Mouse (Mus musculus) adrenal gland, postnatal 0 days (tissue): ENCODE measurements around the gene Asf1b. TPM values are rescaled to one million over a fixed set of nuclear protein-coding genes. Genes with fewer than 3 reads are reported as not detected.

Source experiments
- microRNA-seq: library from miRNA; unstranded; fragments of <30 nt; microRNA quantifications from one replicate; pipeline ENCODE4, GENCODE M21; 2016; ENCODE audit warnings: borderline replicate concordance; ENCODE audit not compliant: insufficient number of aligned reads
- polyA plus RNA-seq: library from polyadenylated mRNA; unstranded; fragments of >200 nt; fragmentation: Nextera tagmentation; extraction: Ambion mirVana; gene quantifications from 2 replicates; pipeline ENCODE4 v1.2.1, GENCODE M21; 2015

The Asf1b gene
- 17.9 and 18.7 TPM in 2 replicates for polyA plus RNA-seq

DNA sequence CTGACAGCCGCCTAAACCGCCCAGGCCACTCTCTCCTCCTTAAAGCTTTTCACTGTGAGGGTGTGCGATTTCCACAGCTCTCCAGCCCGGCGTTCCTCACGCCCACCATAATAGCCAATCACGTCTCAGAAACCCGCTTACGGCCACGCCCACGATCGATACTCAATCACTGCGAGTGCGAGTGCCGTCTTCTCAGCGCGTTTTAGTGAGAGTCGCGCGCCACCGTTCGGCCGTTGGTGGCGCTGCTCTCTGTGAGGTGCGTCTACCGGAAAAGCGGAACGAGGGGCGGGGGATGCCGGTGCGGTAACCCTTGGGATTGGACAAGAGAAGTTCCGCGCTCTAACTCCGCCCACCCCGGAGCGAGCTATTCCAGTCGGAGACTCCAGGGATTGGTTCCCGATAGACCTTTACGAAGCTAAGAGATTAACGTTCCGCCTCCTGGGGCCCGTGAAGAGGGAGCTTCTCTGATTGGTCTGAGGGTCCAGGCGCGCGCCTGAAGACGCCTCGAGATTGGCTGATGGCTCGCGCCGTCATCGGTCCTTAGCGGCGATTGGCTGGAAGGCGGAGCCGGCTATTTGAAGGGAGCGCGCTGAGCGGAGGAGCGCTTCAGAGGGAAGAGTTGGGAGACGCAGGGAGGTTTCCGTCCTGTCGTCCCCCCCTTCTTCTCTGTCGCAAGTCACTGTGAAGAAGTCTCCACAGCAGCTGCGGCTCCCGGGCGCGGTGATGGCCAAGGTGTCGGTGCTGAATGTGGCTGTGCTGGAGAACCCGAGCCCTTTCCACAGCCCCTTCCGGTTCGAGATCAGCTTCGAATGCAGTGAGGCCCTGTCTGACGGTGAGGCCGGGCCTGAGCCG, at the start of gene Asf1b, which contains the start of gene Gm10644:
Asf1b (plus strand) TSS at position 402 of the 852 bp plus-strand sequence.
Gm10644 (minus strand) TSS at position 100 of the 852 bp plus-strand sequence.

DNA sequence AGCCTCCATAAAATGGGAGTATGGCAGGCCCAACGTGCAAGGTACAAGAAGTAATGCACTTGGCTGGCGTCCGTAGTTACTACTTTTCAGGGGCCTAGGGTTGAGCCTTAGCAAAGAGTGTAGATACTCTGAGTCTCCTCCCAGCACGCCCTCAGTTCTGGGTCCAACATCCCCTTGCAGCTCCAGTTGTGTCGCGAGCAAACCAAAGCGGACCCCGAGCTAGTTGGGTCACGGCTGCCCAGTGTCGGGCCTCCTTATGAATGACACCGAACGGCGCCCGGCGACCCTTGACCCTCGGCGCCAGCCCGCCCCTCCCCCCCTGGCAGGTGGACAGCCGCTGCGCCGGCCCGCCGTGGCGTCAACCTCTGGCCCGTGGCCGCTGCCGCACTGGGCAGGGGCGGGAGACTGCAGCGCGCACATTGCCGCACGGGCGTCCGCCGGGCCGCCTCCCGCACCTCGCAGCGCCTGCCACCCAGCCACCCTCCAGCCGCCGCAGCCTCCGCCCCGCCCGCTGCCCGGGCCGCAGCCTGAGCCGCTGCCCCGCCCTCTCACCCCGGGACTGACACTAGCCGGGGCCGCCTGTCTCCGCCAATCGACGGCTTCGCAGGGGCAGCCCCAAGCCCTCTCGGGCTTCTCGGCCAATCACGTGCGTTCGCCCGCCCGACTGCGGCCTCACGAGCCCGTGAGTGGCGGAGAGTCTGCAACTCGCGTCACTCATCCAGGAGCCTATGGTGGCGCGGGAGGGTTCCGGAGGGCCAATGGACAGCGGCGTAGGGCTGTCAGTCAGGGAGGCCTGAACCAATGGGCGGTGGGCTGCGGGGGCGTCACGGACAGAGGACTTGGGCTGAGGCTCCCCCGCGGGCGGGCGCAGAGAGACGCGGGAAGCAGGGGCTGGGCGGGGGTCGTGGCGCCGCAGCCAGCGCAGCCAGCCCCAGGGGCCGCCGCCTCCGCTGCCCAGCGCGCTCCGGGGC, 17.1 kb downstream of the Asf1b start, which contains the start of gene Prkaca:
Prkaca (plus strand) TSS at position 844 of the 971 bp plus-strand sequence.

DNA sequence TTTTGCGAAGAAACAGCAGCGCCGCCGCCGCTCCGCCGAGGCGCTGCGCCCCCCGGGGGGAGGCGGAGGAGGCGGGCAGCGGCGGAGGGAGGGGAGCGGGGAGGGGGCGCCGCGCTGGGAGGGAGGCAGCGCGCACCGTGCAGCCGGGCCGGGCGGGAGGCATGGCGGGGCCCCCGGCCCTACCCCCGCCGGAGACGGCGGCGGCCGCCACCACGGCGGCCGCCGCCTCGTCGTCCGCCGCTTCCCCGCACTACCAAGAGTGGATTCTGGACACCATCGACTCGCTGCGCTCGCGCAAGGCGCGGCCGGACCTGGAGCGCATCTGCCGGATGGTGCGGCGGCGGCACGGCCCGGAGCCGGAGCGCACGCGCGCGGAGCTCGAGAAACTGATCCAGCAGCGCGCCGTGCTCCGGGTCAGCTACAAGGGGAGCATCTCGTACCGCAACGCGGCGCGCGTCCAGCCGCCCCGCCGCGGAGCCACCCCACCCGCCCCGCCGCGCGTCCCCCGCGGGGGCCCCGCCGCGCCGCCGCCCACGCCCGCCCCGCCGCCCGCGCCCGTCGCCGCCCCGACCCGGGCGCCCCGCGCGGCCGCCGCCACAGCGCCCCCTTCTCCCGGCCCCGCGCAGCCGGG, 42.3 kb downstream of the Asf1b start, which contains the start of gene Samd1:
Samd1 (plus strand) TSS at position 162 of the 631 bp plus-strand sequence.

DNA sequence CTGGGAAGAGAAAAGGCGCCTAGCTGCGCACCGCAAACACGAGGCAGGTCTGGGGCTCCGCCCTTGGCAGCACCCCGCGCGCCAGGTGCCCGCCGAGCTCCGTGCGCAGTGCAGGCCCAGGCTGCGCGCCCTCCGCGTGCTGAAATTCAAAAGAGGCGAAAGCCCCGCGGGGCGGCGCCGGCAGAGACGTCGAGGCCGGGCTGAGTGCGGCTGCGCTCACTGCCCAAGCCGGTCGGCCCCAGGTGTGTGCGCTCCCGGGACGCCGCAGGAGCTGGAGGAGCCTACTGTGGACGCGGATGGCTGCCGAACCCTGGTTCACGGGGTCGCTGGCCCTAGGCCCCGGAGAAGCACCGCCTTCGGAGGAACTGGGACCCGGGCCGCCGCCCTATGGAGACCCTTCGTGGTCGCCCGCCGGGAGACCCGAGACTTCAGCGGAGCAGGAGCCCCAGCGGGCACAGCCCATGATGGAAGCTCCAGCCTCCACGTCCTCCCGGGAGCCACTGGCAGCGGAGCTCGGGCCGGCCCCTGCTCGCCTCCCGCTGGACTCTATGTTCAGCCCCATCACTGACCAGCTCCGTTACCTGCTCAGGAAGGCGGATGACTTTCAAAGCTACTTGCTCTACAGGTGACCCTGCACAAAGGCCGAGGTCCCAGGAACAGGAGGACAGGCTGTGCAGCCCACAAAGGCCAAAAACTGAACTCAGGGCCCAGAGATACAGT, 46.1 kb downstream of the Asf1b start, which contains the start of gene 1700067K01Rik:
1700067K01Rik (plus strand) TSS at position 222 of the 720 bp plus-strand sequence.

DNA sequence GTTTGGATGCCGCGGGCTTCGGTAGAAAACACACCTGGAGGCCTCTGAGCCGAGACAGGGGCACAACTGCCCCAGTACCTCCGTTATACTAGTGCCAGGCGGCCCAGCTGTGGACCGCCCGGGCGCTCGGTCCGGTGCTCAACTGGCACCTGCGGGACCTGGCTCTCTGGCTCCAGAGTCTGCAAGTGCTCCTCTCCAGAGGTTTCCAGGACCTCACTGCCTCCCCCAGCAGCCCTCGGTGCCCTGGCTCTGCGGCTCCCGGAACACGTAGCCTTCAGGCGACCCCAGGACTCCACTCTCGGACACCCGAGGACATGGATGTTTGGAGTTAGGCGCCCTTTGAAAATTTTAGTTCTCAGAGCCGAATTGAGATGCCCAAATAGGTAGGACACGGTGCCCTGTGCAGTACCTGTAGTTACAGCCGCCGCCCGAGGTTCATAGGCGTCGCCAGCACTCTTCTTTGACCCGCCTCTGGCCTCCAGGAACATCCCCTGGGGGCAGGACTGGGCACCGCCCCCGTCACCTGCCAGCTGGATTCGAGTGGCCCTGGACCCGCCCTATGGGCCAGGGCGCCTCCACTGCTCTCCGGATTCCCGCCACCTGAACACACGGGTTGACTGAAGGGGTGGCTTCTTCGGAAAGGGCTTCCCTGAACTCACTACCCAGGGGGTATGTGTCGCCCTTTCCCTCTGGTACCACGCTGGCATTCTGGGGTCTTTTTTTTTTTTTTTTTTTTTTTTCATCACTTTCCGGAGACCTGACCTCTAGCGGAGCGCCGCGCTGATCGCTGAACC, 56.6 kb downstream of the Asf1b start, which contains the start of gene 2210011C24Rik:
2210011C24Rik (minus strand) TSS at position 467 of the 794 bp plus-strand sequence.

Small RNAs within 50 kb of the gene (microRNA-seq; reads per million reads assigned to microRNA genes)
- gene Gm44330: not detected
- not detected for gene Gm44450
- gene Mir1199: not detected
- gene Mir8111: 3.9 reads per million, percentile 2 among the genes with 10 or more reads in this experiment

Other genes with a start within 250 kb of the Asf1b start
- 38.0 and 49.4 TPM in 2 replicates for gene Ddx39, start 240.3 kb upstream of the Asf1b start, polyA plus RNA-seq
- gene Adgre5, start 214.2 kb upstream of the Asf1b start, polyA plus RNA-seq: 19.5 and 23.6 TPM in 2 replicates
- 16.4 and 19.5 TPM in 2 replicates for gene Adgrl1, start 55.4 kb upstream of the Asf1b start, polyA plus RNA-seq
- gene Gm10644, start 302 bp upstream of the Asf1b start, polyA plus RNA-seq: 0.13 and 0.28 TPM in 2 replicates
- gene Prkaca, start 17.5 kb downstream of the Asf1b start, polyA plus RNA-seq: 124 and 163 TPM in 2 replicates
- 5.2 and 5.8 TPM in 2 replicates for gene Samd1, start 42.2 kb downstream of the Asf1b start, polyA plus RNA-seq
- 0.81 and 1.0 TPM in 2 replicates for gene 1700067K01Rik, start 46.0 kb downstream of the Asf1b start, polyA plus RNA-seq
- 1.3 and 3.4 TPM in 2 replicates for gene 2210011C24Rik, start 56.7 kb downstream of the Asf1b start, polyA plus RNA-seq
- gene Palm3, start 66.0 kb downstream of the Asf1b start, polyA plus RNA-seq: 1.1 and 4.2 TPM in 2 replicates
- gene Il27ra, start 87.1 kb downstream of the Asf1b start, polyA plus RNA-seq: 0.97 and 2.4 TPM in 2 replicates
- gene Rln3, start 89.5 kb downstream of the Asf1b start, polyA plus RNA-seq: 0.30 TPM in 1 of 2 replicates, not detected in the other
- 1.0 and 1.3 TPM in 2 replicates for gene Gm10643, start 109.6 kb downstream of the Asf1b start, polyA plus RNA-seq
- 5.4 and 6.1 TPM in 2 replicates for gene Rfx1, start 111.3 kb downstream of the Asf1b start, polyA plus RNA-seq
- 5.2 and 5.6 TPM in 2 replicates for gene Dcaf15, start 149.3 kb downstream of the Asf1b start, polyA plus RNA-seq
- gene Podnl1, start 170.5 kb downstream of the Asf1b start, polyA plus RNA-seq: 0.17 and 0.58 TPM in 2 replicates
- 17.6 and 20.0 TPM in 2 replicates for gene Cc2d1a, start 192.4 kb downstream of the Asf1b start, polyA plus RNA-seq
- 1.3 TPM in 2 replicates for gene 4930432K21Rik, start 192.5 kb downstream of the Asf1b start, polyA plus RNA-seq
- 5.1 and 7.0 TPM in 2 replicates for gene Nanos3, start 229.7 kb downstream of the Asf1b start, polyA plus RNA-seq